Mouse (Mus musculus) gastrocnemius, postnatal 25 days (tissue): ENCODE results near the gene Hist2h3c1. TPM values are rescaled to one million over a fixed set of nuclear protein-coding genes. Genes with fewer than 3 reads are reported as not detected.
"Not testable (repeated sequence)": the region's sequence is repeated elsewhere in the genome, so short reads cannot be mapped to it uniquely, and the experiment has no call there.

Experiments used
- DNase-seq: peaks from one replicate; pipeline ENCODE4 v3.0.0; 2022
- total RNA-seq, 2 experiments: library from RNA; stranded (reverse); gene quantifications; 1 replicate in 1 of 2; 2 replicates in 1 of 2; pipeline ENCODE4 v1.2.3; 2021

Gene Hist2h3c1
- total RNA-seq, 2 experiments from 2014 or later = not detected

DNA sequence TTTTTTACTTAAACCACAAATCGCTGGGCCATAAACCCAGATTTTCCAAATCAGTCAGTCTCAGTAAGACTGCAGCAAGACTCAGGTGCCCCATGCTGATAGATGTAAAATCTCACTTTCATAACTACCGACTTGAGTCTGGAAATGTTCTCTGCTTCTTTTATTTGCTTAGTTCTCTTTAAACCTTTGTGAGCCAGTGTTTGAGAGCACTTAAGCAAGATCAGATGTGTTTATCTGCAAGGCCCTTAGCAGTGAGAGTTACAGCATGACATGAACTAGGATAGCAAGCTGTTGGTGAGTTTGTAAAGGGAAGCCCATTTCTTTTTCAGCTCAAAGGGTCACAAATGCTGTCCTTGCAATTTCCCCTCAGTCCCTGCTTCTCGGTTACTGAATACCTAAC lies 10.7 kb downstream of the Hist2h3c1 start:
- no peak for DNase-seq

DNA sequence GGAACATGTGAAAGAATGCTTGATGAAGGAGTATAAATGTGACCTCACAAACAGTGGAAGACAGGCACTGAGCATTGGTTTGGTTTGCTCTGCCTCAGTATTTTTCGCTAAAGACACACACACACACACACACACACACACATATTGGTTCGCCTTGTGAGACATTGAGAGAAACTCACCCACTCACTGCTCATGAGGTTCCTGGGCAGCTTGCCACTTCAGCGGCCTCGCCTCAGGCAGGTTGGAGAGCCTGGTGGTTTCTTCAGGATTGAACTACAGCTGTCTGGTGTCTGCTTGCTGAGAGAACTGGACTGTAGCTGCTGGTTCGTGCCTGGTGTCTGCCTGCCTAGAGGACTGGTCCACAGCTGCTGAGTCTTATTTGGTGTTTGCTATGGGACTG lies 13.7 kb downstream of the Hist2h3c1 start:
- DNase-seq = no peak

DNA sequence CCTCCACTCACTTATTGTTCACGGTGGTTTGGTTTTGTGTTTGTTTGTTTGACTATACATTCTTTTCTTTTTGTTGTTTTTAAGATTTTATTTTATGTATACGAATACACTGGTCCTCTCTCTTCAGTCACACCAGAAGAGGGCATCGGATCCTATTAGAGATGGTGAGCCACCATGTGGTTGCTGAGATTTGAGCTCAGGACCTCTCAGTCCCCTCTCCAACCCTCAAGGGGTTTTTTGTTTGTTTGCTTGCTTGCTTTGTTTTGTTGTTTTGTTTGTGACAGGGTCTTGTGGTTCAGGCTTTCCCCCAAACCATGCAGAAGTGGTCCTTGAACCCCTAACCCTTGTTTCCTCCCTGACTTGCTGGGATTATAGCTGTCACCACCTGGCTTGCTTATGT lies 15.1 kb downstream of the Hist2h3c1 start:
- no peak for DNase-seq

DNA sequence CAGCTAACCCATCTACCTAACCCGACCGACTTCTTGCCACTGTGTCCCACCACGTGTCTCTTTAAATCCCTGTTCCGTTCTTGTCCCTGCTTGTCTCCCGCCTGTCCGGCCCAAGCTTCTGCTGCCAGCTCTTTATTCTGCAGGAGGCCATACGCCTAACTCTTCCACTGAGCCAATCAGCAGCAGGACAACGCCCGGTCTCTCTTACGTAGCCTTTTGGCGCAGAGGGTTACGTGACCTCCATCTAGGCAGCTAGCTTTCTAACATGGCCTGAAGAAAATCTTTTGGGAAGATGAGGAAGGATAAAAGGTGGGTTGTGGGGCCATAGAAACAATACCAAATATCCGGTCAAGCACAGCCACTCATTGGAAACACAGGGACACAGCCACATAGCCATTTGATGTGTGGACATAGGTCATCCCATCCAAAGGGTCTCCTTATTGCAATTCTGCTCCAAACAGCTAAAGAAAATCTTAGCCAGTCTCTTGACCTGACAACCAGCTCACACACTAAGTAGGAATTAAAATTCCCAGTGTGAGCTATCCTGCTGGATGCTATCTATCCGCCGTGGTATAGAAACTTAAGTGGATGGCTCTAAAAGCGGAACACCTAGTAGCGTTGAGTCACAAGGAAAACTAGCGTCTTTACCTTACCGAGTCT lies 15.9 kb downstream of the Hist2h3c1 start:
- DNase-seq = peak; percentile 86

DNA sequence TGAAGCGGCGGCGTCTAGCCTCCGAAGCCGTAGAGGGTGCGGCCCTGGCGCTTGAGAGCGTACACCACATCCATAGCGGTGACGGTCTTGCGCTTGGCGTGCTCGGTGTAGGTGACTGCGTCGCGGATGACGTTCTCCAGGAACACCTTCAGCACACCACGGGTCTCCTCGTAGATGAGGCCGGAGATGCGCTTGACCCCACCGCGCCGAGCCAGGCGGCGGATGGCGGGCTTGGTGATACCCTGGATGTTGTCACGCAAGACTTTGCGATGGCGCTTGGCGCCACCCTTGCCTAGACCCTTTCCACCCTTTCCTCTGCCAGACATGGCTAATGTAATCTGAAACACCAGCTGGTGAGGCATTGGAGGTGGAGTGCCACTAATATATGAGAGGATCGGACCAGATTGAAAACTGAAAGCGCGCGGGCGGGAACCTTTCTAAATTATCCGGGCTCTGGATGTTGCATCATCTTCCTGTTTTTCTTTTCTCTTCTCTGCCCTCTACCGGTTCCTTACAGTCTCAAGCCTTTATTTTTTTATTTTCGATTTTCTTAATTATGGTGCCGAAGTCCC lies 16.6 kb downstream of the Hist2h3c1 start, which contains the start of gene Hist2h4:
Gene Hist2h4, minus strand, starts transcription at position 333 of the 572 bp plus-strand sequence.
- DNase-seq = peak; percentile 92

DNA sequence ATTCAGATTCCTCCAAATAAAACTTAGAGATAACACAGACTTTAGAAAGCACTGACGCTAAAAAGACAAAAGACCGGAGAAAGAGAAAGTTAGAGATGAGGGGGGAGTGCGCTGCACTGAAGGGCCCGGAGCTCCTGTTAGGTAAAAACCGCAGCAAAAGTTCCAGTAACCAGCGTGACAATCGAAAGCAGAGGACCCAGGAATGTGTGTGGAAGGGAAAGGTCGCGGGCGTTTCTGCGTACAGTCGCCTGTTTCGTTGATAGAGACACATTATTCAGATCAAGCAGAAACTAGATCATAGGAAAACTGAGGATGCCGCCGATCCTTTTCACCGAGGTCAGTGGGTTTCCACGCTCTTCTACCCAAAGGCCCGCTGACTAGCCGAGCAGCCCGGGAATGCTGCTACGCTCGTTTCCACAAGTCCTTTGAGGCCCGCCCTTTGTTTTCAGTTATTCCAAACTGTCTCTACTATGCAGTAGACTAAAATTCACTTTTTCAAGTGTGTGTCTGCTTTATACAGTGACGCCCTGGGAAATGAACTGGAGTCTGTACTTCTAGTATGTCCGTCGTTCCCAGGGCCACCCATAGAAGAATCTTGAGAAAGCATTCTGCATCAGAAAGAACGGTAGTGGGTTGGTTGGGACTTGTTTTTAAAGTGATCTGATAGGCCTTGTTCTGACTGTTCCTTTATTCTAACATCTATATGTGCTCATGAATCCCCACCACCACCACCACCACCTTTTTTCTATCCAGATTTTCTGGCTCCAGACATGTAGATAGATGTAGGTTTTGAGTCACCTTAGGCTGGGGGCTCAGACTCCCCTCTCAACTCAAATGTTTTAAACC lies 17.3 kb downstream of the Hist2h3c1 start:
- no peak for DNase-seq

DNA sequence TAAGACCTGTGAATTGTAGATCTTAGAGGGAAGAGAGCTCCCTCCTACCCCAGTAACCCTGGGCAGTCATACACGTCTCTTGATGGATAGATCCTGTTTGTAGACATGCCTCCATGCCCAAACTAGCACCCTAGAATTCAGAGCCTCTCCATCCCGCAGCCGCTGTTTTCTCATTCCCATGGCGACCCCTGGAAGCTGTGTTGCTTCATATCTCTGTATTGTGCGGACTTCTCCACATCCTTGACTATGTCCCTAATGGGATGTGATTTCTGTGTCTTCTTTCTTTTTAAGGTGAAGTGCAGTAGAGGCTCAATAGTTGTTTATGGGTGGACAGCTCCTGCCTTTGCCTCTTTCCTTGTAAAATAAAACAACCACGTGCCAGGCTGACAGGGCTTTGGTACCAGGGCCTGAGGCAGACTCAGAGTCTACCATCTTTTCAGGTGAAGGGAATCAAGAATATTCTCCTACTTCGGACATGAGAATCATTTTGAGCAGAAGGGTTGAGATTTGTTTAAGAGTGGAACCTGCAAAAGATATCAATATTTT lies 18.0 kb downstream of the Hist2h3c1 start:
- DNase-seq = no peak

DNA sequence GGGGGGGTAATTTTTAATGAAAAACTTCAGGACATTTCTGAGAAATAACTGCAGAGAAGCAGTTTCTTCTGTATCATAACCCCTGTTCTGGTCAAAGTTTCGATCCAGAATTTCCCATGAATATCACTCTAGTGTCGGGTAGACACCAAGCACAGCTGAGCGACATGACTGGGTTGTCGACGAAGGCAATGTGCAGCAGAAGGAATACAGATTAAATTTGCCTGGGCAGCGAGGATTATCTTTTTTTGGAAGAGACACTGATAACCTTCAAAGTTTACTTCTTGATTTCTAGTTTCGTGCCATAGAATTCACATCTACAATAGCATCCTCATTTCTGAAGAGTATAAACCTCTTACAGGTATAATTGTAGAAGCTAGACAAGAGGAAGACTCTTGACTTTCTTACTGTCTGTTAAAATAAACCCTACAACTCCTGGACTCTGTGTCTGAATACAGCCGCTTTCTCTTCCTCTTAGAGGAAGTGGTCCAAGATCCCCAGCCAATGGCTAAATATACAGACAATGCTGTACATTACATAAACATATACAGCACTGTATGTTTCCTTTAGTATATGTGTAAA lies 19.7 kb downstream of the Hist2h3c1 start:
- no peak for DNase-seq

DNA sequence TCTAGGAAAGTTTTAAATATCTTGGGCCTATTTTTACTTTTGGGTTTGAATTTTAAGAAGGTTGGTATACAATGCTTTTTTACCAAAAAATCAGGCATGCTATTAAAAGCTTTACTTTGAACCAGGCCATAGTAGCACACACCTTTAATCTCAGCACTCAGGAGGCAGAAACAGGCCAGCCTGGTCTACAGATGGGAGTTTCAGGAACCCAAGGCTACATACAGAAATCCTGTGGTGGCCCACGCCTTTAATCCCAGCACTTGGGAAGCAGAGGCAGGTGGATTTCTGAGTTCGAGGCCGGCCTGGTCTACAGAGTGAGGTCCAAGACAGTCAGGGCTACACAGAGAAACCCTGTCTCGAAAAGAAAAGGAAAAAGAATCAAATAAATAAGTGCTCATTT lies 21.1 kb downstream of the Hist2h3c1 start:
- no peak for DNase-seq

DNA sequence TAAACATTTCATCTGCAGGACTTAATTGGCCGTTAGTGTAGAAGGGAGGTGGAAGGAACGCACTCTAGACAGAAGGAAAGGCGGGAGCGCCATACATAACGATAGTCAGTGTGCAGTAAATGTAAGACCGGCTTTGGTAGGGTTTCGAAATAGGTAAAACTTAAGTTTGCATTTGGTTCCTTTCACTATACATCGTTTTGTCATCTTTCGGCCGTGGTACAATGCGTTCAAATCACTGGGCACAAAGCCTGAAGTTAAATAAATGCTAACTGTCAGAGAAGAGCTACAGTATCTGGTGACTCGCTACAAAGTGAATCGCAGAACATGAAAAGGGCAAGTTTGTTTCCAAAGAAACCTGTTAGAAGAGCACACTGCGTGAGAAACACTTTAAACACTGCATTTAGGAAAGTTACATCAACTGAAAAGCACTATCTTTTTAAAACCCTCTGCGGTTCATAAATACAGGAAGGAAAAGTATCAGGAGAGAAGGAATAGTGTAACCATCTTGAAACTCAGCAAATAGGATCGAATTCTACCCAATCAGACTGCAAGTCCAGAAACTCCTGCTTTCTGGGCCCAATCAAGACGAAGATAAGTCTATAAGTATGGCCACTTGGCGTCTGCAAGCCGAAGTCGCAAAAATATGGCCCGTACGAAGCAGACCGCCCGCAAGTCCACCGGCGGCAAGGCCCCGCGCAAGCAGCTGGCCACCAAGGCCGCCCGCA lies 21.7 kb downstream of the Hist2h3c1 start, which contains the start of gene Hist2h3b:
Gene Hist2h3b, plus strand, starts transcription at position 604 of the 725 bp plus-strand sequence.
- peak; percentile 74 for DNase-seq

DNA sequence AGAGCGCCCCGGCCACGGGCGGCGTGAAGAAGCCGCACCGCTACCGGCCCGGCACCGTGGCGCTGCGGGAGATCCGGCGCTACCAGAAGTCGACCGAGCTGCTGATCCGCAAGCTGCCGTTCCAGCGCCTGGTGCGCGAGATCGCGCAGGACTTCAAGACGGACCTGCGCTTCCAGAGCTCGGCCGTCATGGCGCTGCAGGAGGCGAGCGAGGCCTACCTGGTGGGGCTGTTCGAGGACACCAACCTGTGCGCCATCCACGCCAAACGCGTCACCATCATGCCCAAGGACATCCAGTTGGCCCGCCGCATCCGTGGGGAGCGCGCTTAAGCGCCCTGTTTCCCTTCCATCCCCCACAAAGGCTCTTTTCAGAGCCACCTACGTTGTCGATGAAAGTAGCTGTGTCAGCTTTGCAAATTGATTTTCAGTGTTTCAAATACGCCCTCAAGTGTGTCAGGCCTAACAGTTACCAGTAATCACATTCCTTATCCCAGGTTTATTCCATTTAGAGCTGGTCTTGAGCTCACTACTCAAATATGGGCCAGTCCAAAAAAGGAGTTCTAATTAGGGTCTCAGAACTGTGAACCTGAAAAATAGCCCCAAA lies 22.4 kb downstream of the Hist2h3c1 start:
- DNase-seq = not testable (repeated sequence)

DNA sequence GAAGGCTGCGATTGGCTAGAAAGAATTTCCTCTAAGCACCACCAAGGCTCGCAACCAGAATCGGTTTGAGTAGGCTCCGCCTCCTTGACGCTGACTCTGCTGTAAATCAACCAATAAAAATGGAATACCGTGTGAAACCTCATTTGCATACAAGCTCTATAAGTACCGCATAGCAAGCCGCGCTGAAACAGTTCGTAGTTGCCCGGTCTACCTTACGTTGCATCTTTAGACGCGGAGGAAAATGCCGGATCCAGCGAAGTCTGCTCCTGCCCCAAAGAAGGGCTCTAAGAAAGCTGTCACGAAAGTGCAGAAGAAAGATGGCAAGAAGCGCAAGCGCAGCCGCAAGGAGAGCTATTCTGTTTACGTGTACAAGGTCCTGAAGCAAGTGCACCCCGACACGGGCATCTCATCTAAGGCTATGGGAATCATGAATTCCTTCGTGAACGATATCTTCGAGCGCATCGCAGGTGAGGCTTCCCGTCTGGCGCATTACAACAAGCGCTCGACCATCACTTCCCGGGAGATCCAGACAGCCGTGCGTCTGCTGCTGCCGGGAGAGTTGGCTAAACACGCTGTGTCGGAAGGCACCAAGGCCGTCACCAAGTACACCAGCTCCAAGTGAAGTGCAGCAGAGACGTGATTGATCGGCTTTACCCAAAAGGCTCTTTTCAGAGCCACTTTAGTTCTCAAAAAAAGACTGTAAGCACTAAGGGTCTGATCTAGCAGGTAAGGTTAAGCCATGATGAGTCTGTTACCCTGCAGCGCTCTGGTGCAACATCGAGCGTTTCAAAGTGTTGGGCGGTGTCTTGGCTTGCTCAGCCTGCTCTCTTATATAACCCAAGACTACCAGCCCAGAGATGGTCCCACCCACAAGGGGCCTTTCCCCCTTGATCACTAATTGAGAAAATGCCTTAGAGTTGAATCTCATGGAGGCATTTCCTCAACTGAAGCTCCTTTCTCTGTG lies 23.3 kb downstream of the Hist2h3c1 start, which contains the start of gene Hist2h2bb:
Gene Hist2h2bb, plus strand, starts transcription at position 242 of the 964 bp plus-strand sequence.
- DNase-seq = peak; percentile 91

DNA sequence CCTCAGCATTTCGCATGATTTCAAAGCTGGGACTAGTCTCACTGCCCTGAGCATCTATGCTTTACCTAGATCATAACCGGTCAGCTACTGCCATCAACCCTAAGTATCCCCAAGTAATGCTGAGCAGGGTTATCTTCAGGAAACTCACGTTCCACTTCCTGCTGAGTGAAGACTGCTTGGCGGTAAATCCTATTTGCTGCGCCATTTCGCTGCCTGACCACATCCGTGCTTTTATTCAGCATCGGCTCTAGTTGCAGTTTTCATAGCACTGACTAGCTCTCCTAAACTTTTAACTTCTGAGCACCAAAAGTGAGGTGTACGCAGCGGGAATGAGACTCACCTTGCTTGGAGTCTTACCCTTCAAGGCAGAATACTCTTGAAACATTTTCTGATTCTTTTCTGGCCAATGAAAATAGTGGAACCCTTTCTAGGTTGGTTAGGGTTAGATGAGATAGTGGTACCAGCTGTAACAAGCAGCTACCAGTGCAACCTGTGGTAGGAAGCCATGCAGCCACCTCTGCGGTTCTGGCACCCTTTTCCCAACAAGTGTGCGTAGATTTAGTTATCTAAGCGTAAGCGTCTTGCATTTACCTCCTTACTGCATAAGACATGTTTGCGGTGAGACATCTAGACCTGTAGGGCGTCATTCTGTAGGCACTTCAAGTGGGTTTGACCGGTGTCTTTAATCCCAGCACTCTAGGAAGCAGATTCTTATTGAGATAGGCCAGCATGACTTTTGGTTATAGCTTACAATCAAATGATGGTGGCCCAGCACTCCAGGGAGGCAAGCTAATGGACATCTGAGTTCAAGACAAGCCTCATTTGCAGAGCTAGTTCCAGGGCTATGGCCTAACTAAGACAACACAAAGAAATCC lies 27.3 kb downstream of the Hist2h3c1 start:
- no peak for DNase-seq

DNA sequence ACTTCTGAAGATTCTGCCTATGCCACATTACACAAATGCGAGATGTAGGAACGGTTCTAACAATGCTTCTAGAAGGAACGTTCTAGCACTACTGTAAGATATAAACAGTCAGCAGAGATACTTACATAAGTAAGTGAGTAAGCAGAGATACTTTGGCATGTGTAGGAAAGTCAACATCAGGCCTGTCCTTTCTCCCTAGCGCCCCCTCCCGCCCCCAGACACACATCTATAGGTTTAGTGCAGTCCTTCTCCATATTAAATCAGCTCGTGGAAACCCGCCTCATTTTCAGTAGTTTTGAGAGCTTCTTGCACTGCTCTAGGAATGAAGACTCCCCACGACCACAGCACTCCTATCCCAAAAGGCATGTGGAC lies 30.9 kb downstream of the Hist2h3c1 start:
- no peak for DNase-seq

DNA sequence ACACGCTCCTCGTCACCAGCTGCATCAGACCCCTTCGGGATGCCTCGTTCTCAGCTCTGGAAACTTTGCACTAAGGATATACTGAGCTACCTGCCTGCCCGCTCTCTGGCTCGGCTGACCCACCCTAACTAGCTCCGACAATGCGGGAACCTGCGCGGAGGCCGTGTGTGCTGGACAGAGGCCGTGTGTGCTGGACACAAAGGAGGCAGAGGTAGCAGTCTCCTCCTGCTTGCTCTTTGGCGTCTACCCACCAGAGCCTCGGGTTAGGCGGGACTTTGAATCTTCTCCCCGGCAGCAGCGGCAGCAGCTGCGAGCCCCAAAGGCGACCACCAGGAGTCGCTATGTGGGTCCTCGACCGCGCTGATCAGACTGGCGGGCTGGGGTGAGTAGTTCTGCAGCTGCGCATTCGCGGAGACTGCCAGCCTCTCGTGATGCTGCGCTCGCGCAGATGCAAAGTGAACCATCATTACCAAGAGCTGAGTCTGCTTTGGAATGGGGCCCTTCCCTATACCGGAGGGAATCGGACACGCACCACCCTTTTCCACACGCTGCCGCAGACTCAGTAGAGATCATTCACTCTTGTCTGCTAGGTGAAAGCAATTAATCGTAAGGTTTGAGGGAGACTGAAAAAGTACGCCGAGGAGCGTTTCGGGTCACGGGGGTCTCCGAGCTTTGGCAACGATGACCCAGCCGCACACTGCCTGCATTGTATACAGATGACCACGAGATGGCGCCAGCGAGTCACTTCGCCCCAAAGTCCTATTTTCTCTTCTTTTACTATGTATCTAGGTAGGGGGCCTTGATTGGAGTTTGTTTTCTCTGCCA lies 31.5 kb downstream of the Hist2h3c1 start:
- peak; percentile 90 for DNase-seq

DNA sequence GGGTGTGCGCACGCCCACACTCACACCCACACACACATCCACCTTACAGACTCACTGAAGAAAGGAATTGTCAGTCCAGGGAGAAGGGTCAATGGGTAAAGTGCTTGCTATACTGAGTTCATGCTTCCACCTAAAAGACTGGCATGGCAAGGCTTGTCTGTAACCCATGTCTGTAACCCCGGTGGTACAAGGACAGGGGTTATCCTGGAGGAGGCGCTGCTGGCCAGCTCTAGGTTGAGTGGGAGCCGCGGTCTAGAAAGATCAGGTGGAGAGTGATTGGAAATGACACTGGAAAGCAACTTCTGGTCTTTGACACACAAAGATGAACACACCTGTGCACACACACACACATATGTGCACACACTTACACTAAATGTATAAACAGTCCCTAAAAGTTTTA lies 34.2 kb downstream of the Hist2h3c1 start:
- no peak for DNase-seq

DNA sequence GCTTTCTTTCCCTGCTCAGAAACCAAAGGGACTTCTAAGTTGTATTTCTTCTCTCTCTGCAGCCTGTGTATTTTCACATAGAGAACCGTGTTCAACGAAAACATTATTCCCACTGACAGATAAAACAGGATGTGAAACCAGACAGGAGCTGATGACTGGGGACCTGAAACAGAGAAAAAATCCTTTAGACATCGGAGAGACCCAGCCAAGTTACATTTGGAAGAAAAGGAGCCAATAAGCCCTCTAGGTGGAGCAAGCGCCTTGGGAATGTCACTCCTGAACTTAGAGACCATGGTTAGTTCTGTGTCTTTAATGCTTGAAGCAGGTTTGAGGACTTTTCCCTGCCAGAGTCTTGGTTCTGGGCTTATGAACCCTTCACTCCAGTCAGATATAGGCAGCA lies 38.0 kb downstream of the Hist2h3c1 start:
- no peak for DNase-seq

DNA sequence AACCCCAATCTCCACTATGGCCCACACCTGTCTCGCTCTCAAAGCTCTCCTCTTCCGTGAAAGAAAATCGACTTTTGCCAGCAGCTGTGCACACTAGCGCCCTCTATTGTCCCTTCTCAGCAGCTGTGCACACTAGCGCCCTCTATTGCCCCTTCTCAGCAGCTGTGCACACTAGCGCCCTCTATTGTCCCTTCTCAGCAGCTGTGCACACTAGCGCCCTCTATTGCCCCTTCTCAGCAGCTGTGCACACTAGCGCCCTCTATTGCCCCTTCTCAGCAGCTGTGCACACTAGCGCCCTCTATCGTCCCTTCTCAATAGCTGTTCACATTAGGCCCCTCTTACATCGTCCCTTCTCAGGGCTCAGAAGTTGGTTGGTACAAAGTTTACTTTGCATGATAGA lies 40.8 kb downstream of the Hist2h3c1 start:
- DNase-seq = not testable (repeated sequence)
